Mouse (Mus musculus) hindbrain, embryonic 10.5 days (tissue): ENCODE measurements around the gene Tmem86b. TPM values are rescaled to one million over a fixed set of nuclear protein-coding genes. Genes with fewer than 3 reads are reported as not detected.
"Not testable (repeated sequence)": the region's sequence is repeated elsewhere in the genome, so short reads cannot be mapped to it uniquely, and the experiment has no call there.

Experiments used
- DNase-seq: peaks from one replicate; pipeline ENCODE4 v3.0.0-alpha.2; 2017; ENCODE audit warnings: low spot score
- H3K27ac ChIP-seq: fragments of 300-500 bp; sonication (generic); 2 replicates; pipeline ENCODE4 v1.5.1; 2016; ENCODE audit warnings: mild to moderate bottlenecking, moderate library complexity
- H3K27me3 ChIP-seq: fragments of 300-500 bp; sonication (generic); 2 replicates; pipeline ENCODE4 v1.6.1; 2016; ENCODE audit warnings: mild to moderate bottlenecking; ENCODE audit not compliant: poor library complexity, insufficient read depth, severe bottlenecking
- H3K36me3 ChIP-seq: fragments of 300-500 bp; sonication (generic); 2 replicates; pipeline ENCODE4 v1.6.1; 2016; ENCODE audit warnings: mild to moderate bottlenecking, moderate library complexity
- H3K4me1 ChIP-seq: fragments of 300-500 bp; sonication (generic); replicated peaks from 2 replicates; pipeline ENCODE4 v1.6.1; 2016; ENCODE audit warnings: mild to moderate bottlenecking
- H3K4me3 ChIP-seq: fragments of 300-500 bp; sonication (generic); 2 replicates; pipeline ENCODE4 v1.5.1; 2016; ENCODE audit warnings: mild to moderate bottlenecking, moderate library complexity
- H3K9me3 ChIP-seq: fragments of 300-500 bp; sonication (generic); 2 replicates; pipeline ENCODE4 v1.6.1; 2016; ENCODE audit warnings: mild to moderate bottlenecking, moderate library complexity
- WGBS: fragments of 180-500 bp; shearing (Covaris S2); methylation state at CpG from one replicate; pipeline ENCODE4 v1.1.7; 2016; 5-methylcytosine and 5-hydroxymethylcytosine counted together
- polyA plus RNA-seq: library from polyadenylated mRNA; unstranded; fragments of >200 nt; fragmentation: Nextera tagmentation; extraction: Ambion mirVana; gene quantifications from 2 replicates; pipeline ENCODE4 v1.2.1, GENCODE M21; 2016

Tmem86b gene
- polyA plus RNA-seq, 1 experiment from 2014 or later = 2.1 TPM

DNA sequence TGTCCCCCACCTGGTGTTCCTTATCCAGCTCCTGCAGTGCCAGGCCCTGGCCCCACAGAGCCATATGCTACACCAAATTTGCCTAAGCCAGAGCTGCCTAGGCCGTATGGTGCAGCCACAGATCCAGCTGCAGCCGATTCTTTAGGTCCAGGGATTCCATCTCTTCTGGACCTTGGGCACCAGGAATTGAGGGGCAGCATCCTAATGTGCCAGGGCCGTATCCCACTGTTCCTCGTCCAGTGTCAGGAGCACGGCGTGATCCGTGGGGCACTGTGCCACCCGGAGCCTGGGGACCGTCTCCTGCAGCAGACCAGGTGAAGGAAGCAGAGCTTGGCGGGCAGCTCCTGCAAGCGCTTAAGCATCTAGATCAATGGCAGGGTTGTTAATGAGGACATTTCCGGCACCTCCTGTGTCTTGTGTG lies 19.3 kb downstream of the Tmem86b start:
- no peak overlapping the region for H3K27ac ChIP-seq
- no peak overlapping the region for H3K4me3 ChIP-seq
- 77% methylated on average over 12 of the region's 12 CpGs for WGBS
- 0 out of 2 replicates have a peak, but pooled peaks cover 2% of the 10 kb centered on the region for H3K9me3 ChIP-seq
- H3K4me1 ChIP-seq = no peaks in the 10 kb centered on the region
- H3K27me3 ChIP-seq = no peaks in the 10 kb centered on the region
- DNase-seq = no peak
- H3K36me3 ChIP-seq = no peaks in the 10 kb centered on the region

DNA sequence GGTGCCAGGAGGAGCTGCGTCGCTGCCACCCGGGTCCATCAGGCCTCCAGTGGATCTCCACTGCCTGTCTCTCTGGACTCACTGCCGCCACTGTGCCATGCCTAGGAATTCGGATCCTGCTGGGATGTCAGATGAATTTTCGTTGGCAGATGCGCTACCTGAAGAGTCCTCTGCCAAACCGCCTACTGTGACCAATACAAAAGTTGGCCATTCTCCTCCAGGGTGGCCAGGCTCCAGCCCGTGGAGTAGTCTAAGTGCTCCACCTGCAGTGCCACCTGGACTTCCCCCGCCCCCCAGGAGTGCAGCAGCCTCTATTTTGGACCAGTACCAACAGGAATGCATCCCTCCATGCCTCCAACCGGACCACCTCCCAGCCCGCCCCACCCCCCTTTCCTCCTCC lies 19.7 kb downstream of the Tmem86b start:
- Histone ChIP-seq H3K9me3 (0 out of 2 replicates have a peak, but pooled peaks cover 2% of the 10 kb centered on the region), H3K4me1 (no peaks in the 10 kb centered on the region), H3K27me3 (no peaks in the 10 kb centered on the region), H3K27ac (no peak overlapping the region), H3K4me3 (no peak overlapping the region), H3K36me3 (no peaks in the 10 kb centered on the region)
- DNase-seq = no peak
- 85% methylated on average over 12 of the region's 12 CpGs for WGBS

DNA sequence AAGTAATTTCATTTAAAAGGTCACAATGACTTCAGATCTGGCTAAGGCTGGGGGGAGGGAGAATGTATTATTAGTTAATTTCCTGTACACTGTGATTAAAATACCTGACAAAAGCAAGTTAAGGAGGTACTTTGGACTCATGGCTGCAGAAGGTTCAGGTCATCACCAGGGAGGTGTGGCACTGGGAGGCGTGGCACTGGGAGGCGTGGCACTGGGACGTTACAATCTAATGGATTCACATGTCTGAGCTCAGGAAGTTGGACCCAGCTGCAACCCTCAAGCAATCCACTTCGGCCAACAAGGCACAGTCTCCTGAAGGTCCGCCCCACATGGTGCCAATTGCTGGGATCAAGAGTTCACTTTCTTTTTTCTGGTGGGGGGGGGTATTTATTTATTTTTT lies 23.2 kb downstream of the Tmem86b start:
- H3K36me3 ChIP-seq = no peaks in the 10 kb centered on the region
- no peak overlapping the region for H3K27ac ChIP-seq
- no peaks in the 10 kb centered on the region for H3K27me3 ChIP-seq
- H3K4me3 ChIP-seq = no peak overlapping the region
- 0 out of 2 replicates have a peak, but pooled peaks cover 2% of the 10 kb centered on the region for H3K9me3 ChIP-seq
- 73% methylated on average over 5 of the region's 5 CpGs for WGBS
- H3K4me1 ChIP-seq = no peaks in the 10 kb centered on the region
- no peak for DNase-seq

DNA sequence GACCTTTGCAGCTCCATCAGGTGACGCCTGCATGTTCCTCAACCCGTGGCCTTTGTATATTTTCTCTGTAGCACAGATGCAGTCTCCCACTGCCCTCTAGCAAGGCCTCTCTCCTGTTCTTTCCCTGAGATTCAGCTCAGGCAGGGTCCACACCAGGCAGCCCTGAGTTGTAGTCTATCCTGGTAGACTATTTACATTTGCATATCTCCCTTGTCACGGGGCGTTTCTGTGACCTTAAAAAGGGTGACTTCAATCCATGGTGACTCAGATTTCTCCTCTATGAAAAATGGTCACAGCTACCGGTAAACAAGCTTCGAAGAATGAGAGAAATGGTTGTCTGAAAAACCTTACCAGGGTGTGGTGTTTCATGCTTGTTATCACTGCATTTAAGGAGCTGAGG lies 27.3 kb downstream of the Tmem86b start, which contains the start of gene Ptprh:
Ptprh (minus strand) TSS at position 169 of the 400 bp plus-strand sequence.
- Histone ChIP-seq H3K27me3 (no peaks in the 10 kb centered on the region), H3K4me1 (no peaks in the 10 kb centered on the region), H3K36me3 (no peaks in the 10 kb centered on the region), H3K4me3 (no peak within 1 kb of the TSS), H3K27ac (no peak within 1 kb of the TSS), H3K9me3 (peaks cover 9% of the 10 kb centered on the region; the same call in 1 of the 2 replicates)
- DNase-seq = no peak
- 79% methylated on average over 6 of the region's 6 CpGs for WGBS

DNA sequence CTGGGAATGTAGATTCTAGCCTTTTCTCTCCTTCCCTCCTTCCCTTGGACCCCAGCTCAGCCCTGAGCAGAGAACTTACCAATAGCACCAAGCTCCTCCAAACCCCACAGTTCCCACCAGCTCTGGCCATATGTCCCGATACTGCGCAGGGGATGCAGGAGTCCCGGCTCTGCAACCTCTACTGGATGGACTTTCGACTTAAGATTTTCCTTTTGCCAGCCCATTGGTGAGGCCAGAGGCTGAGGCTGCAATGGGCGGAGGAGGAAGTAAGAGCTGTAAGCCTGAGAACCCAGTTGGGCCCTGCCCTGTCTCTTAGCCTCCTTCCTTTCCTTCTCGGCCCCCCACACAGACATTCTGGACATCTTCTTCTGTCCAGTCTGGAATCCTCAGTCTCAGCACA lies 28.3 kb downstream of the Tmem86b start:
- H3K27ac ChIP-seq = no peak overlapping the region
- H3K9me3 ChIP-seq = peaks cover 13% of the 10 kb centered on the region; the same call in 1 of the 2 replicates
- no peak overlapping the region for H3K4me3 ChIP-seq
- WGBS = 88% methylated on average over 6 of the region's 6 CpGs
- no peaks in the 10 kb centered on the region for H3K4me1 ChIP-seq
- no peaks in the 10 kb centered on the region for H3K27me3 ChIP-seq
- no peak for DNase-seq
- H3K36me3 ChIP-seq = no peaks in the 10 kb centered on the region

DNA sequence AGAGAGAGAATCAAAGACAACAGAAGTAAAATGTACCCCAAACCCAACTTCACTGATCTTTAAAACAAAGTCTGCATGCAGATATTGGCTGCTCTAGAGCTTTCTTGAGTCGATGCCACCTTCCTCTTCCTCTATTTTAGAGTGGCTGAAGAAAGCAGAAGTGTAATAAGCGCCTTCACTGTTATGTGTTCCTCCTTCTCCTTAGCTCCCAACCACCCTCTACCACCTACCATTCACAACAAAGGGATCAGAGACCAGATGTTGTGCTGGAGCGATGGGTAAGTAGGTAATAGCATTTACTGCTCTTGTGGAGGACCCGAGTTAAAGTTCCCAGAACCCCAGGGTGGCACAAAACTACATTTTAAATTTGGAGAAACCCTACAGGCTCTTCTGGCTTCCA lies 34.2 kb downstream of the Tmem86b start:
- H3K4me1 ChIP-seq, H3K27me3 ChIP-seq, H3K4me3 ChIP-seq, DNase-seq, H3K27ac ChIP-seq, H3K36me3 ChIP-seq: not testable (repeated sequence)
- peaks cover 13% of the 10 kb centered on the region; the same call in 1 of the 2 replicates for H3K9me3 ChIP-seq
- WGBS = 76% methylated on average over 4 of the region's 4 CpGs

DNA sequence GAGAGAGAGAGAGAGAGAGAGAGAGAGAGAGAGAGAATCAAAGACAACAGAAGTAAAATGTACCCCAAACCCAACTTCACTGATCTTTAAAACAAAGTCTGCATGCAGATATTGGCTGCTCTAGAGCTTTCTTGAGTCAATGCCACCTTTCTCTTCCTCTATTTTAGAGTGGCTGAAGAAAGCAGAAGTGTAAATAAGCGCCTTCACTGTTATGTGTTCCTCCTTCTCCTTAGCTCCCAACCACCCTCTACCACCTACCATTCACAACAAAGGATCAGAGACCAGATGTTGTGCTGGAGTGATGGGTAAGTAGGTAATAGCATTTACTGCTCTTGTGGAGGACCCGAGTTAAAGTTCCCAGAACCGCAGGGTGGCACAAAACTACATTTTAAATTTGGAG lies 49.7 kb downstream of the Tmem86b start:
- WGBS = 87% methylated on average over 3 of the region's 3 CpGs
- H3K27me3 ChIP-seq, H3K27ac ChIP-seq, DNase-seq, H3K9me3 ChIP-seq, H3K4me3 ChIP-seq, H3K4me1 ChIP-seq, H3K36me3 ChIP-seq: not testable (repeated sequence)

Other genes with a start within 250 kb of the Tmem86b start
- 0.10 and 0.50 TPM in 2 replicates for gene Gp6, start 233.7 kb downstream of the Tmem86b start, polyA plus RNA-seq
- gene Rdh13, start 185.8 kb downstream of the Tmem86b start, polyA plus RNA-seq = 30.6 and 34.1 TPM in 2 replicates
- gene Eps8l1, start 170.7 kb downstream of the Tmem86b start, polyA plus RNA-seq = 2.8 and 5.4 TPM in 2 replicates
- 40.8 and 45.8 TPM in 2 replicates for gene Ppp1r12c, start 129.7 kb downstream of the Tmem86b start, polyA plus RNA-seq
- gene Tnnt1, start 115.0 kb downstream of the Tmem86b start, polyA plus RNA-seq = 5.7 and 6.2 TPM in 2 replicates
- gene Tnni3, start 107.2 kb downstream of the Tmem86b start, polyA plus RNA-seq = 2.5 and 3.5 TPM in 2 replicates
- 2.5 and 2.9 TPM in 2 replicates for gene Dnaaf3, start 99.0 kb downstream of the Tmem86b start, polyA plus RNA-seq
- gene Syt5, start 83.9 kb downstream of the Tmem86b start, polyA plus RNA-seq = 5.0 and 15.2 TPM in 2 replicates
- not detected in 2 replicates for gene Ptprh, start 27.4 kb downstream of the Tmem86b start, polyA plus RNA-seq
- 9.4 and 11.5 TPM in 2 replicates for gene Ppp6r1, start 27.6 kb upstream of the Tmem86b start, polyA plus RNA-seq
- 131 and 139 TPM in 2 replicates for gene Hspbp1, start 53.6 kb upstream of the Tmem86b start, polyA plus RNA-seq
- 1.7 and 2.8 TPM in 2 replicates for gene Brsk1, start 59.2 kb upstream of the Tmem86b start, polyA plus RNA-seq
- 0.14 and 0.17 TPM in 2 replicates for gene Tmem150b, start 93.8 kb upstream of the Tmem86b start, polyA plus RNA-seq
- 94.8 and 106 TPM in 2 replicates for gene Kmt5c, start 108.7 kb upstream of the Tmem86b start, polyA plus RNA-seq
- 40.8 and 46.1 TPM in 2 replicates for gene Cox6b2, start 121.7 kb upstream of the Tmem86b start, polyA plus RNA-seq
- not detected in 2 replicates for gene Fam71e2, start 139.9 kb upstream of the Tmem86b start, polyA plus RNA-seq
- gene Il11, start 151.4 kb upstream of the Tmem86b start, polyA plus RNA-seq = 0.44 and 0.96 TPM in 2 replicates
- 0.30 TPM in 1 of 2 replicates, not detected in the other for gene Tmem190, start 151.5 kb upstream of the Tmem86b start, polyA plus RNA-seq
- gene Tmem238, start 158.2 kb upstream of the Tmem86b start, polyA plus RNA-seq = 2.6 and 4.3 TPM in 2 replicates
- gene Rpl28, start 161.5 kb upstream of the Tmem86b start, polyA plus RNA-seq = 378 and 382 TPM in 2 replicates
- 414 and 452 TPM in 2 replicates for gene Ube2s, start 181.2 kb upstream of the Tmem86b start, polyA plus RNA-seq
- 0.68 and 1.8 TPM in 2 replicates for gene Shisa7, start 213.3 kb upstream of the Tmem86b start, polyA plus RNA-seq
- gene Isoc2b, start 238.8 kb upstream of the Tmem86b start, polyA plus RNA-seq = 2.6 and 3.3 TPM in 2 replicates
- gene Isoc2a, start 245.7 kb upstream of the Tmem86b start, polyA plus RNA-seq = 0.73 and 0.82 TPM in 2 replicates